Mouse (Mus musculus) limb, embryonic 14.5 days (tissue): ENCODE measurements around the gene Glod4. TPM values are rescaled to one million over a fixed set of nuclear protein-coding genes. Genes with fewer than 3 reads are reported as not detected.
A peak's percentile ranks its signal among the peaks of the same experiment; 100 is the strongest.

Experiments used
- ATAC-seq: fragments of 200-750 bp; cut with Nextera tagmentation; 2 replicates; pipeline ENCODE4 v1.8.0; 2017; ENCODE audit warnings: low read depth, moderate number of reproducible peaks, moderate TSS enrichment; ENCODE audit not compliant: low FRiP score
- DNase-seq: peaks from one replicate; pipeline ENCODE4 v3.0.0-alpha.2; 2015; ENCODE audit warnings: low spot score
- H3K27ac ChIP-seq: fragments of 300-500 bp; sonication (generic); replicated peaks from 2 replicates; pipeline ENCODE4 v1.5.1; 2014; ENCODE audit warnings: low read depth, mild to moderate bottlenecking, low read length, moderate library complexity, mixed read lengths
- H3K27me3 ChIP-seq: fragments of 300-500 bp; sonication (generic); 2 replicates; pipeline ENCODE4 v1.6.1; 2014; ENCODE audit warnings: low read length, mixed read lengths; ENCODE audit not compliant: control insufficient read depth, insufficient read depth
- H3K36me3 ChIP-seq: fragments of 300-500 bp; sonication (generic); 2 replicates; pipeline ENCODE4 v1.6.1; 2014; ENCODE audit warnings: mild to moderate bottlenecking, low read length, moderate library complexity, mixed read lengths; ENCODE audit not compliant: control insufficient read depth, insufficient read depth
- H3K4me1 ChIP-seq: fragments of 300-500 bp; sonication (generic); 2 replicates; pipeline ENCODE4 v1.6.1; 2014; ENCODE audit warnings: antibody characterized with exemption, low read length, mixed read lengths; ENCODE audit not compliant: control insufficient read depth, insufficient read depth
- H3K4me2 ChIP-seq: fragments of 300-500 bp; sonication (generic); replicated peaks from 2 replicates; pipeline ENCODE4 v1.6.1; 2014; ENCODE audit warnings: low read depth, mild to moderate bottlenecking, low read length, moderate library complexity; ENCODE audit not compliant: severe bottlenecking
- H3K4me3 ChIP-seq: fragments of 300-500 bp; sonication (generic); replicated peaks from 2 replicates; pipeline ENCODE4 v1.5.1; 2014; ENCODE audit warnings: low read length
- H3K9ac ChIP-seq: fragments of 300-500 bp; sonication (generic); 2 replicates; pipeline ENCODE4 v1.6.1; 2014; ENCODE audit warnings: mild to moderate bottlenecking, low read depth, low read length, moderate library complexity; ENCODE audit not compliant: severe bottlenecking
- H3K9me3 ChIP-seq: fragments of 300-500 bp; sonication (generic); 2 replicates; pipeline ENCODE4 v1.6.1; 2016; ENCODE audit warnings: low read length; ENCODE audit not compliant: control insufficient read depth
- POLR2A ChIP-seq: fragments of 200-500 bp; IDR thresholded peaks from 2 replicates; pipeline ENCODE4 v1.8.0; 2012; ENCODE audit warnings: inconsistent platforms, mild to moderate bottlenecking, moderate library complexity, borderline replicate concordance; ENCODE audit not compliant: insufficient read depth, insufficient read length; ENCODE audit errors: extremely low read depth
- WGBS: fragments of 180-500 bp; shearing (Covaris S2); extraction: QIAGEN DNeasy Blood & Tissue Kit; methylation state at CpG from one replicate; pipeline ENCODE4 v1.1.7; 2014; 5-methylcytosine and 5-hydroxymethylcytosine counted together
- polyA plus RNA-seq, 2 experiments: library from polyadenylated mRNA; depleted of rRNA in 1 of 2; stranded (reverse) in 1 of 2; unstranded in 1 of 2; fragments of >200 nt; fragmentation: Nextera tagmentation in 1 of 2; extraction: Ambion mirVana in 1 of 2; gene quantifications; 2 replicates each; pipeline versions ENCODE4 v1.2.1 to v1.2.3; 2012 to 2014

Gene Glod4
- polyA plus RNA-seq, 2 experiments = 56.2 to 140 TPM

GRCm38 (mm10) chr11:76279971-76280370 lies 36.4 kb upstream of the Glod4 start:
- Histone ChIP-seq H3K4me1 (peaks cover 29% of the 10 kb centered on the region), H3K4me2 (no peak overlapping the region), H3K9me3 (no peaks in the 10 kb centered on the region), H3K27me3 (no peaks in the 10 kb centered on the region), H3K4me3 (no peak overlapping the region), H3K36me3 (peaks cover 17% of the 10 kb centered on the region), H3K9ac (no peak overlapping the region), H3K27ac (no peak overlapping the region)
- WGBS = 50% methylated on average over 2 of the region's 2 CpGs
- ATAC-seq (no peak; the same call in 1 of the 2 replicates), DNase-seq (no peak)
- no peak for TF ChIP-seq POLR2A

GRCm38 (mm10) chr11:76278960-76279852 lies 35.7 kb upstream of the Glod4 start:
- Histone ChIP-seq H3K9me3 (no peaks in the 10 kb centered on the region), H3K4me3 (no peak overlapping the region), H3K4me1 (peaks cover 24% of the 10 kb centered on the region), H3K27me3 (no peaks in the 10 kb centered on the region), H3K4me2 (no peak overlapping the region), H3K27ac (peak overlapping the region; percentile 28; the same call in 1 of the 2 replicates), H3K9ac (no peak overlapping the region), H3K36me3 (peaks cover 20% of the 10 kb centered on the region)
- 44% methylated on average over 14 of the region's 14 CpGs for WGBS
- ATAC-seq = no peak; the same call in 1 of the 2 replicates
- TF ChIP-seq POLR2A = no peak
- DNase-seq = no peak

GRCm38 (mm10) chr11:76272440-76272839 lies 28.9 kb upstream of the Glod4 start:
- no peaks in the 10 kb centered on the region for H3K9me3 ChIP-seq
- DNase-seq (no peak), ATAC-seq (no peak)
- no peak for TF ChIP-seq POLR2A
- H3K4me1 ChIP-seq = 0 out of 2 replicates have a peak, but pooled peaks cover under 1% of the 10 kb centered on the region
- WGBS = 79% methylated on average over 4 of the region's 4 CpGs
- no peak overlapping the region for H3K4me3 ChIP-seq
- H3K4me2 ChIP-seq = no peak overlapping the region
- no peak overlapping the region for H3K27ac ChIP-seq
- H3K9ac ChIP-seq = no peak overlapping the region
- H3K36me3 ChIP-seq = peaks cover 51% of the 10 kb centered on the region
- no peaks in the 10 kb centered on the region for H3K27me3 ChIP-seq

DNA sequence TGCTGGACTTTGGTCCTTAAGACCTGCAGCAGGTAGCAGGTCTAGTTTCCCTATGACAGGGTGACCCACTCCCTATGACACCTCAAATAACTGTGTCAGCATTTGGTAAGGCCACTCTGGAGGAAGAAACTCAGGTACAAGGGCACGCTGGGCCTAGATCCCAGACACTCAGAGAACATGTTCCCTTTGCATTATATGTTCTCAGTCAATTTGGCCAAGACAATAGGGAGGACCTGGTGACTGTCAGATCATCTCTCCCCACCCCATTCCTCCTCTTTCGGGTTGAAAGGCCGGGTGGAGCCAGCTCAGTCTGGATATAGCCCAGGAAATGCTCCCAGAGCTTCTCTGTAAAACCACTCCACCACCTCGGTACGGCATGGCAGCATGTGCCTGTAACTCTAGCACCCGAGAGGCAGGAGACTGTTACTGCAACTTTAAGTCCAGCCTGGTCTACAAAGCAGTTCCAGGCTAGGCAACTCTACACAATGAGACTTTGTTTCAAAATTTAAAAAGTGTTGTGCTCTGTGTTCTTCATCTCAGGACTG lies 25.1 kb upstream of the Glod4 start:
- ATAC-seq (no peak), DNase-seq (no peak)
- Histone ChIP-seq H3K4me1 (0 out of 2 replicates have a peak, but pooled peaks cover under 1% of the 10 kb centered on the region), H3K9me3 (no peaks in the 10 kb centered on the region), H3K4me3 (no peak overlapping the region), H3K27ac (no peak overlapping the region), H3K4me2 (no peak overlapping the region), H3K27me3 (no peaks in the 10 kb centered on the region), H3K9ac (no peak overlapping the region), H3K36me3 (peaks cover 40% of the 10 kb centered on the region)
- no peak for TF ChIP-seq POLR2A
- WGBS = 81% methylated on average over 6 of the region's 6 CpGs

DNA sequence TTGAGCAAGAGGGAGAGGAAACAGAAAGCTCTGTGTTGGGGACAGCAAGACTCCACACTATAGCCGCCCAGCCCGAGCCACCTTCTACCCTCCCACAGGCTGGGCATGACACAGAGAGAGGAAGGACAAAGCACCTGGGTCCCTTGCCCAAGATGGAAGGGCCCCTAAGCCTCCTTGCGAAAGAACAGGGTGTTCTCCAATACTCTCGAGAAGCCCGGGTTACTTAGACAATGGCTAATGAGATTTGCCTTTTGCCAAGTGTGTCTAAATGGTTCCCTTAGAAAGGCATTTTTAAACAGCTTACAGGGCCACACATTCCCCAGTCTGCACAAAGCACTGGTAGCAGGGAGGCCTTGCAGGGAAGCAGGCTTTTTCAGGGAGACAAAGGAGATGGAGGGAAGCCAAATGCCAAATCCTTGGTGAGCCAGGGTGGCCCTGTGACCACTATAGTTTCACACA lies 24.5 kb upstream of the Glod4 start:
- Histone ChIP-seq H3K36me3 (peaks cover 34% of the 10 kb centered on the region), H3K27ac (no peak overlapping the region), H3K9ac (no peak overlapping the region), H3K9me3 (no peaks in the 10 kb centered on the region), H3K4me3 (no peak overlapping the region), H3K4me1 (0 out of 2 replicates have a peak, but pooled peaks cover 5% of the 10 kb centered on the region), H3K27me3 (no peaks in the 10 kb centered on the region), H3K4me2 (no peak overlapping the region)
- TF ChIP-seq POLR2A = no peak
- DNase-seq = no peak
- WGBS = 77% methylated on average over 5 of the region's 5 CpGs
- ATAC-seq = no peak
